Mouse (Mus musculus): ENCODE results near the gene Slc5a4a. TPM values are rescaled to one million over a fixed set of nuclear protein-coding genes. Genes with fewer than 3 reads are reported as not detected.

The Slc5a4a gene
- total and polyA plus RNA-seq, 3 experiments: not detected

DNA sequence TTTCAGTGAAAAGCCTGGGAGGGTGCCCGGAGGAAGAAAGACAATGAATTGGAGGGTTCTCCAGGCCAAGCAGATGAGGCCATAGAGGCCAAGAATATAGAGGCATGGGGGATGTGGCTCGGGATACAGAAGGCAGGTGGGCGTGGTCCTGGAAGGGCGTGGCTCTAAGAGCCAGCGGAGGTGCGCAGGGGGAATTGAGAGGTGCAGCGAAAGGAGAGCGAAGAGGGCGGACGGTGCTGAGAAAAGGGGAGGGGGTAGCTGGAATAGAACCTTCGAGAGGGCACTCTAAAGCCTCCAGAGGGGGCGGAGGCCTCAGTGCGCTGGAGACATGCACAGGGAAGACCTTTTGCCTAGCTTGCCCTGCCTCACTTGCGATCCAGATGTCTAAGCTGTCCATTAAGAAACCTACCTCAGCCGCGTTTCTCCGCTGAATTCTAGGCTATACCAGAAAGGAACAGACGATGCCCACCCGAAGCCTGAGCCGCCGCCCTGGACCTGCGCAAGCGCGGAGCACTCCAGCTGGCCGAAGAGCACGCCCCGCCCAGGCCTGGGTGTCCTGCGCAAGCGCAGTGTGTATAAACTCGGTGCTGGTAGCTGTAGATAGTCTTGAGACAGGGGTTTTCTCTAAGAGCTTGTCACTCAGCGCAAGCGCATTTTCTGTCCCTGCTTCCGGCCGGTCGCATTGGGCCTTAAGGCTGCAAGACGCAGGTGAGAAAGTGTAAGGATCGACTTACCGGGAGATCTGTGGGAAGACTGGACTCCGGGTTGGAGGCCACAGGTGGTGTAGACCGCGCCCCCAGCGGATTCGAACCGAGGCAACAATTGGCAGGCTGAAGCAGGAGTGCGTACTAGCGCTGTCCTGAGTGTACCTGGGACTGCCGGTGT lies 90.3 kb downstream of the Slc5a4a start, which contains the start of gene Prmt2 (continued):
- TF ChIP-seq BHLHE40 (IDR thresholded peaks at IDR 0.05; ENCODE audit: low read depth, low read length) (no peak), ELF1 (IDR thresholded peaks at IDR 0.05; ENCODE audit: low read depth, low read length) (peak; percentile 70), IRF4 (IDR thresholded peaks at IDR 0.05; ENCODE audit: low read depth, low read length) (no peak; the same call in 1 of the 2 replicates), NELFE (IDR thresholded peaks at IDR 0.05; ENCODE audit: low read depth, low read length) (peak; percentile 87), KAT2A (IDR thresholded peaks at IDR 0.05; ENCODE audit: insufficient replicate concordance, low read length) (0 out of 2 replicates have a peak, but pooled peaks have one; percentile 6), E2F4 (IDR thresholded peaks at IDR 0.05; ENCODE audit: insufficient replicate concordance, low read depth, low read length) (no peak), USF1 (IDR thresholded peaks at IDR 0.05; ENCODE audit: low read depth, low read length) (no peak), POLR2AphosphoS2 (IDR thresholded peaks at IDR 0.05; ENCODE audit: low read depth, low read length) (no peak), ZNF384 (IDR thresholded peaks at IDR 0.05; ENCODE audit: low read depth, low read length) (no peak), JUN (IDR thresholded peaks at IDR 0.05; ENCODE audit: insufficient read depth, low read depth, low read length) (no peak), MXI1 (IDR thresholded peaks at IDR 0.05; ENCODE audit: low read depth, low read length) (no peak), POLR2A (IDR thresholded peaks at IDR 0.05; ENCODE audit: low read depth, low read length) (peak; percentile 70), TBP (conservative IDR thresholded peaks at IDR 0.05; ENCODE audit: low read depth, low read length) (0 out of 2 replicates have a peak, but pooled peaks have one; percentile 50), USF2 (conservative IDR thresholded peaks at IDR 0.05; ENCODE audit: low read depth, low read length) (no peak), JUND (conservative IDR thresholded peaks at IDR 0.05; ENCODE audit: low read depth, low read length) (no peak), TCF12 (IDR thresholded peaks at IDR 0.05; ENCODE audit: low read depth, low read length) (peak; percentile 72), ETS1 (conservative IDR thresholded peaks at IDR 0.05; ENCODE audit: low read depth, low read length) (no peak), CHD2 (IDR thresholded peaks at IDR 0.05; ENCODE audit: low read length) (no peak), CHD1 (IDR thresholded peaks at IDR 0.05; ENCODE audit: low read depth, low read length) (no peak), SIN3A (IDR thresholded peaks at IDR 0.05; ENCODE audit: low read length) (peak; percentile 50), EP300 (IDR thresholded peaks at IDR 0.05; ENCODE audit: low read length) (no peak), MAX (IDR thresholded peaks at IDR 0.05; ENCODE audit: low read length) (peak; percentile 51; the same call in 1 of the 2 replicates)

Other genes with a start within 250 kb of the Slc5a4a start
- 94.9 and 101 TPM in 2 replicates for gene Smarcb1, start 225.8 kb upstream of the Slc5a4a start, total RNA-seq (2012; rRNA removed)
- gene Smarcb1, start 225.8 kb upstream of the Slc5a4a start, total RNA-seq (2014; rRNA removed): 76.2 and 82.3 TPM in 2 replicates
- gene Smarcb1, start 225.8 kb upstream of the Slc5a4a start, polyA plus RNA-seq (2012; ENCODE audit: insufficient read length, low read depth): 95.6 and 96.0 TPM in 2 replicates
- gene Chchd10, start 214.3 kb upstream of the Slc5a4a start, total RNA-seq (2012; rRNA removed): 243 and 254 TPM in 2 replicates
- 119 and 147 TPM in 2 replicates for gene Chchd10, start 214.3 kb upstream of the Slc5a4a start, total RNA-seq (2014; rRNA removed)
- gene Chchd10, start 214.3 kb upstream of the Slc5a4a start, polyA plus RNA-seq (2012; ENCODE audit: insufficient read length, low read depth): 412 and 540 TPM in 2 replicates
- 0.76 and 1.1 TPM in 2 replicates for gene Mmp11, start 211.0 kb upstream of the Slc5a4a start, total RNA-seq (2012; rRNA removed)
- not detected in 2 replicates for gene Mmp11, start 211.0 kb upstream of the Slc5a4a start, total RNA-seq (2014; rRNA removed)
- gene Mmp11, start 211.0 kb upstream of the Slc5a4a start, polyA plus RNA-seq (2012; ENCODE audit: insufficient read length, low read depth): 0.56 and 0.99 TPM in 2 replicates
- gene Gm867, start 206.8 kb upstream of the Slc5a4a start, total RNA-seq (2012; rRNA removed): 0.21 and 0.42 TPM in 2 replicates
- not detected in 2 replicates for gene Gm867, start 206.8 kb upstream of the Slc5a4a start, total RNA-seq (2014; rRNA removed)
- gene Gm867, start 206.8 kb upstream of the Slc5a4a start, polyA plus RNA-seq (2012; ENCODE audit: insufficient read length, low read depth): 2.6 and 3.5 TPM in 2 replicates
- gene Vpreb3, start 204.4 kb upstream of the Slc5a4a start, total RNA-seq (2012; rRNA removed): 35.6 and 51.5 TPM in 2 replicates
- 66.3 and 90.1 TPM in 2 replicates for gene Vpreb3, start 204.4 kb upstream of the Slc5a4a start, total RNA-seq (2014; rRNA removed)
- gene Vpreb3, start 204.4 kb upstream of the Slc5a4a start, polyA plus RNA-seq (2012; ENCODE audit: insufficient read length, low read depth): 104 and 135 TPM in 2 replicates
- 0.84 and 1.6 TPM in 2 replicates for gene Gm5134, start 192.9 kb upstream of the Slc5a4a start, total RNA-seq (2012; rRNA removed)
- 0.40 and 0.45 TPM in 2 replicates for gene Gm5134, start 192.9 kb upstream of the Slc5a4a start, total RNA-seq (2014; rRNA removed)
- gene Gm5134, start 192.9 kb upstream of the Slc5a4a start, polyA plus RNA-seq (2012; ENCODE audit: insufficient read length, low read depth): 0.34 and 1.0 TPM in 2 replicates
- gene Zfp280b, start 114.8 kb upstream of the Slc5a4a start, total RNA-seq (2012; rRNA removed): 24.4 and 26.6 TPM in 2 replicates
- gene Zfp280b, start 114.8 kb upstream of the Slc5a4a start, total RNA-seq (2014; rRNA removed): 15.2 and 19.0 TPM in 2 replicates
- 30.4 and 36.6 TPM in 2 replicates for gene Zfp280b, start 114.8 kb upstream of the Slc5a4a start, polyA plus RNA-seq (2012; ENCODE audit: insufficient read length, low read depth)
- gene Slc5a4b, start 36.5 kb upstream of the Slc5a4a start, total RNA-seq (2012; rRNA removed): 0.04 TPM in 1 of 2 replicates, not detected in the other
- gene Slc5a4b, start 36.5 kb upstream of the Slc5a4a start, total RNA-seq (2014; rRNA removed): not detected in 2 replicates
- gene Slc5a4b, start 36.5 kb upstream of the Slc5a4a start, polyA plus RNA-seq (2012; ENCODE audit: insufficient read length, low read depth): not detected in 2 replicates
- gene Prmt2, start 90.4 kb downstream of the Slc5a4a start, total RNA-seq (2012; rRNA removed): 11.3 and 14.4 TPM in 2 replicates
- 6.1 and 6.4 TPM in 2 replicates for gene Prmt2, start 90.4 kb downstream of the Slc5a4a start, total RNA-seq (2014; rRNA removed)
- 14.9 and 15.0 TPM in 2 replicates for gene Prmt2, start 90.4 kb downstream of the Slc5a4a start, polyA plus RNA-seq (2012; ENCODE audit: insufficient read length, low read depth)
- gene S100b, start 106.4 kb downstream of the Slc5a4a start, total RNA-seq (2012; rRNA removed): not detected in 2 replicates
- not detected in 2 replicates for gene S100b, start 106.4 kb downstream of the Slc5a4a start, total RNA-seq (2014; rRNA removed)
- gene S100b, start 106.4 kb downstream of the Slc5a4a start, polyA plus RNA-seq (2012; ENCODE audit: insufficient read length, low read depth): not detected in 2 replicates
- gene Dip2a, start 197.8 kb downstream of the Slc5a4a start, total RNA-seq (2012; rRNA removed): 1.4 and 2.4 TPM in 2 replicates
- gene Dip2a, start 197.8 kb downstream of the Slc5a4a start, total RNA-seq (2014; rRNA removed): 0.73 and 0.97 TPM in 2 replicates
- gene Dip2a, start 197.8 kb downstream of the Slc5a4a start, polyA plus RNA-seq (2012; ENCODE audit: insufficient read length, low read depth): 1.5 TPM in 2 replicates

Data from CH12.LX (cell line).